Mouse (Mus musculus) adrenal gland, adult (tissue): ENCODE measurements around the gene AI467606.

ENCODE experiments used
- DNase-seq, 2 experiments: peaks; one replicate each; pipeline ENCODE4 v3.0.0; 2022 to 2023; ENCODE audit warnings: low spot score in 1 of 2; ENCODE audit not compliant: inconsistent age in 2 of 2

The AI467606 gene

GRCm38 (mm10) chr7:127090154-127091113 lies 725 bp upstream of the AI467606 start:
- no peak for DNase-seq

GRCm38 (mm10) chr7:127093914-127094313 lies 2.8 kb downstream of the AI467606 start:
- DNase-seq, result no peak

- no peak for DNase-seq
These were observed 5.3 kb downstream of the AI467606 start for GRCm38 (mm10) chr7:127096456-127096855.

GRCm38 (mm10) chr7:127098521-127098920 lies 7.4 kb downstream of the AI467606 start:
- no peak for DNase-seq

GRCm38 (mm10) chr7:127098950-127099349 lies 7.8 kb downstream of the AI467606 start:
- DNase-seq, result no peak

- DNase-seq, result no peak
These were observed 8.4 kb downstream of the AI467606 start for GRCm38 (mm10) chr7:127099528-127099927.

- peak; percentile 49 to 72 for DNase-seq
These were observed 10.4 kb downstream of the AI467606 start for GRCm38 (mm10) chr7:127101451-127102016.

- DNase-seq, result no peak
These were observed 11.0 kb downstream of the AI467606 start for GRCm38 (mm10) chr7:127102148-127102547.

- DNase-seq, result peak in 1 of 2 experiments; percentile 29
These were observed 12.8 kb downstream of the AI467606 start for GRCm38 (mm10) chr7:127103960-127104359.

GRCm38 (mm10) chr7:127104560-127105332 lies 13.6 kb downstream of the AI467606 start:
- peak; percentile 74 to 94 for DNase-seq

GRCm38 (mm10) chr7:127105551-127105950 lies 14.4 kb downstream of the AI467606 start:
- no peak for DNase-seq

GRCm38 (mm10) chr7:127110239-127111007 lies 19.3 kb downstream of the AI467606 start:
- peak; percentile 60 to 89 for DNase-seq

- peak; percentile 41 to 74 for DNase-seq
These were observed 20.3 kb downstream of the AI467606 start for GRCm38 (mm10) chr7:127111461-127111860.

GRCm38 (mm10) chr7:127112251-127112841 lies 21.2 kb downstream of the AI467606 start:
- no peak for DNase-seq

- DNase-seq, result no peak
These were observed 21.9 kb downstream of the AI467606 start for GRCm38 (mm10) chr7:127112921-127113597.

GRCm38 (mm10) chr7:127113614-127114259 lies 22.6 kb downstream of the AI467606 start:
- DNase-seq, result no peak

GRCm38 (mm10) chr7:127114920-127115319 lies 23.8 kb downstream of the AI467606 start:
- no peak for DNase-seq

GRCm38 (mm10) chr7:127116331-127116935 lies 25.3 kb downstream of the AI467606 start:
- DNase-seq, result no peak

- peak; percentile 55 to 77 for DNase-seq
These were observed 26.8 kb downstream of the AI467606 start for GRCm38 (mm10) chr7:127117948-127118347.
